Mouse (Mus musculus): ENCODE results near the gene Kpna2.
"Not testable (repeated sequence)": the region's sequence is repeated elsewhere in the genome, so short reads cannot be mapped to it uniquely, and the experiment has no call there.

Kpna2 gene

GRCm38 (mm10) chr11:107018606-107019005, 19.3 kb upstream of the Kpna2 start:
- no peak for DNase-seq (ENCODE audit: low spot score)

- no peak for DNase-seq (ENCODE audit: low spot score)
These were observed 18.1 kb upstream of the Kpna2 start for GRCm38 (mm10) chr11:107017339-107017886.

GRCm38 (mm10) chr11:107016893-107017292, 17.6 kb upstream of the Kpna2 start:
- DNase-seq (ENCODE audit: low spot score): no peak

GRCm38 (mm10) chr11:107015535-107016187, 16.3 kb upstream of the Kpna2 start:
- DNase-seq (ENCODE audit: low spot score): not testable (repeated sequence)

- DNase-seq (ENCODE audit: low spot score): no peak
These were observed 15.4 kb upstream of the Kpna2 start for GRCm38 (mm10) chr11:107014597-107015309.

- no peak for DNase-seq (ENCODE audit: low spot score)
These were observed 14.8 kb upstream of the Kpna2 start for GRCm38 (mm10) chr11:107014020-107014585.

GRCm38 (mm10) chr11:107012324-107013017, 13.1 kb upstream of the Kpna2 start:
- DNase-seq (ENCODE audit: low spot score): peak; percentile 94

GRCm38 (mm10) chr11:107011669-107012323, 12.5 kb upstream of the Kpna2 start:
- DNase-seq (ENCODE audit: low spot score): no peak

- DNase-seq (ENCODE audit: low spot score): no peak
These were observed 11.8 kb upstream of the Kpna2 start for GRCm38 (mm10) chr11:107011171-107011570.

- DNase-seq (ENCODE audit: low spot score): no peak
These were observed 11.1 kb upstream of the Kpna2 start for GRCm38 (mm10) chr11:107010447-107010846.

- DNase-seq (ENCODE audit: low spot score): no peak
These were observed 6.2 kb upstream of the Kpna2 start for GRCm38 (mm10) chr11:107005538-107005937.

GRCm38 (mm10) chr11:107001760-107002675, 2.7 kb upstream of the Kpna2 start:
- no peak for DNase-seq (ENCODE audit: low spot score)

GRCm38 (mm10) chr11:106999949-107000513, 690 bp upstream of the Kpna2 start:
- DNase-seq (ENCODE audit: low spot score): no peak

GRCm38 (mm10) chr11:106998651-106999150, 640 bp downstream of the Kpna2 start:
- no peak for DNase-seq (ENCODE audit: low spot score)

- DNase-seq (ENCODE audit: low spot score): no peak
These were observed 1.4 kb downstream of the Kpna2 start for GRCm38 (mm10) chr11:106997976-106998375.

- DNase-seq (ENCODE audit: low spot score): not testable (repeated sequence)
These were observed 2.8 kb downstream of the Kpna2 start for GRCm38 (mm10) chr11:106996492-106996891.

GRCm38 (mm10) chr11:106994246-106995085, 4.9 kb downstream of the Kpna2 start:
- no peak for DNase-seq (ENCODE audit: low spot score)

GRCm38 (mm10) chr11:106987384-106987783, 12.0 kb downstream of the Kpna2 start:
- no peak for DNase-seq (ENCODE audit: low spot score)

- DNase-seq (ENCODE audit: low spot score): not testable (repeated sequence)
These were observed 13.2 kb downstream of the Kpna2 start for GRCm38 (mm10) chr11:106985979-106986604.
